Comparison of ENCODE assay signal across 14 mouse cellular contexts in genomic region chr3:83575526-83575925, GRCm38 (mm10).
DNase-seq lines count a peak whose midpoint lies in the region; ATAC-seq and TF ChIP-seq lines count a peak whose summit lies in the region.
"Had no signal": no experiment of that assay in that cellular context is flagged by ENCODE, and none has a peak within 500 bp of the region (broad histone marks: within the 10 kb centered on the region; RNA-seq: fewer than 3 reads in every experiment).

No protein-coding gene starts in this region.

- no peak for TF ChIP-seq CTCF in Patski (IDR thresholded peaks at IDR 0.05)

- H3K4me1 ChIP-seq in limb, embryonic 10.5 days, result peaks cover 9% of the 10 kb centered on the region
- H3K4me1 ChIP-seq in intestine, embryonic 15.5 days (replicated peaks), result no peaks in the 10 kb centered on the region

- no peak for ATAC-seq in Patski
- ATAC-seq in intestine, embryonic 15.5 days, result no peak
- ATAC-seq: activated CD4-positive, CD25-positive, alpha-beta regulatory T cell, adult 4 months; forebrain, embryonic 13.5 days; forebrain, embryonic 15.5 days had no signal

- no peak overlapping the region for H3K27ac ChIP-seq in limb, embryonic 10.5 days
- no peak overlapping the region for H3K27ac ChIP-seq in intestine, embryonic 15.5 days
- H3K27ac ChIP-seq: embryonic facial prominence, embryonic 10.5 days; embryonic facial prominence, embryonic 12.5 days; forebrain, embryonic 13.5 days; forebrain, embryonic 15.5 days had no signal

- no peak overlapping the region for H3K4me2 ChIP-seq in intestine, embryonic 15.5 days (replicated peaks)
- H3K4me2 ChIP-seq: embryonic facial prominence, embryonic 12.5 days; forebrain, embryonic 13.5 days; forebrain, embryonic 15.5 days had no signal

- 94% methylated on average over 4 of the region's 4 CpGs for WGBS in limb, embryonic 10.5 days
- WGBS in intestine, embryonic 15.5 days, result 92% methylated on average over 4 of the region's 4 CpGs

- H3K36me3 ChIP-seq in limb, embryonic 10.5 days, result no peaks in the 10 kb centered on the region
- no peaks in the 10 kb centered on the region for H3K36me3 ChIP-seq in intestine, embryonic 15.5 days
- H3K36me3 ChIP-seq: embryonic facial prominence, embryonic 10.5 days; embryonic facial prominence, embryonic 12.5 days; forebrain, embryonic 15.5 days had no signal

- CTCF ChIA-PET in Patski (lab: Charles Lee), result no interaction called here

- in situ Hi-C loops in Patski (cut with MboI; ENCODE audit: low pct_unique_long_range_greater_than_20kb), result no loop called here

- POLR2A ChIA-PET in Patski (lab: Charles Lee), result interaction anchor here (0.6 to 1.5 kb wide), 2 partner anchors 11 to 376 kb away, joined by 3 read pairs; no protein-coding TSS in a partner anchor

- H3K4me3 ChIP-seq in limb, embryonic 10.5 days, result no peak overlapping the region
- H3K4me3 ChIP-seq in intestine, embryonic 15.5 days (replicated peaks), result no peak overlapping the region
- H3K4me3 ChIP-seq: embryonic facial prominence, embryonic 10.5 days; embryonic facial prominence, embryonic 12.5 days; forebrain, embryonic 13.5 days; forebrain, embryonic 15.5 days had no signal

- no peaks in the 10 kb centered on the region for H3K9me3 ChIP-seq in limb, embryonic 10.5 days (replicated peaks)
- no peaks in the 10 kb centered on the region for H3K9me3 ChIP-seq in intestine, embryonic 15.5 days
- H3K9me3 ChIP-seq: embryonic facial prominence, embryonic 10.5 days; embryonic facial prominence, embryonic 12.5 days; forebrain, embryonic 13.5 days; forebrain, embryonic 15.5 days had no signal

- peaks cover 6% of the 10 kb centered on the region for H3K27me3 ChIP-seq in Patski
- H3K27me3 ChIP-seq in limb, embryonic 10.5 days (ENCODE audit: low read depth, poor library complexity, severe bottlenecking), result no peaks in the 10 kb centered on the region
- H3K27me3 ChIP-seq in intestine, embryonic 15.5 days (replicated peaks), result no peaks in the 10 kb centered on the region
- H3K27me3 ChIP-seq: embryonic facial prominence, embryonic 12.5 days; forebrain, embryonic 13.5 days; forebrain, embryonic 15.5 days had no signal

- DNase-seq in cerebellum, postnatal 14 days, result peak; percentile 42 to 58
- no peak for DNase-seq in cerebellum, adult 11-12 months
- DNase-seq in Patski (ENCODE audit: low read depth, low spot score), result peak; percentile 34
- DNase-seq in limb, embryonic 10.5 days (ENCODE audit: low spot score), result peak; percentile 5
- DNase-seq: adrenal gland, adult 8-10 months; adrenal gland, postnatal 14 days; adrenal gland, postnatal 36 days; forebrain, postnatal 0 days had no signal

- H3K9ac ChIP-seq in intestine, embryonic 15.5 days, result no peak overlapping the region
- H3K9ac ChIP-seq: embryonic facial prominence, embryonic 12.5 days; forebrain, embryonic 13.5 days; forebrain, embryonic 15.5 days; forebrain, postnatal 0 days had no signal
